ENCODE assay signal across 7 mouse cellular contexts in genomic region chr14:118088437-118089207, GRCm38 (mm10). TPM values are rescaled to one million over a fixed set of nuclear protein-coding genes. Genes with fewer than 3 reads are reported as not detected.
DNase-seq lines count a peak whose midpoint lies in the region; ATAC-seq and TF ChIP-seq lines count a peak whose summit lies in the region.

No protein-coding gene starts in this region.

- peak; percentile 59 for DNase-seq in 416B (ENCODE audit: low read depth)
- peak; percentile 63 for DNase-seq in lung, postnatal 36 days
- peak; percentile 18 for DNase-seq in testis, postnatal 14 days (ENCODE audit: low spot score)
- DNase-seq in spleen, postnatal 10 days (ENCODE audit: low spot score in 2 of 2), result no peak

- H3K4me2 ChIP-seq in hindbrain, embryonic 16.5 days (ENCODE audit: low read length), result peak overlapping the region; percentile 76

- peak overlapping the region; percentile 37 for H3K4me3 ChIP-seq in C2C12 (ENCODE audit: insufficient read depth, poor library complexity, severe bottlenecking)
- peak overlapping the region; percentile 64 for H3K4me3 ChIP-seq in hindbrain, embryonic 16.5 days (ENCODE audit: low read length)

- TF ChIP-seq CTCF in C2C12 (IDR thresholded peaks at IDR 0.05; ENCODE audit: control insufficient read depth, insufficient read depth, insufficient read length), result no peak

- peak overlapping the region; percentile 35 for H3K27ac ChIP-seq in hindbrain, embryonic 16.5 days (ENCODE audit: low read depth, low read length)

- no peaks in the 10 kb centered on the region for H3K9me3 ChIP-seq in hindbrain, embryonic 16.5 days (ENCODE audit: control insufficient read depth, low read length)

- peaks cover 6% of the 10 kb centered on the region for H3K27me3 ChIP-seq in C2C12 (ENCODE audit: control insufficient read depth, insufficient read depth, insufficient read length)
- H3K27me3 ChIP-seq in hindbrain, embryonic 16.5 days (replicated peaks; ENCODE audit: control insufficient read depth, insufficient read depth, low read length), result no peaks in the 10 kb centered on the region

- H3K9ac ChIP-seq in hindbrain, embryonic 16.5 days (ENCODE audit: low read depth, low read length), result peak overlapping the region; percentile 52

- no peaks in the 10 kb centered on the region for H3K79me2 ChIP-seq in C2C12 (ENCODE audit: control insufficient read depth, insufficient read depth)

- H3ac ChIP-seq in C2C12 (ENCODE audit: control insufficient read depth, insufficient read length, low read depth), result peak overlapping the region; percentile 8

- no peaks in the 10 kb centered on the region for H3K36me3 ChIP-seq in C2C12 (ENCODE audit: control insufficient read depth, insufficient read depth)
- H3K36me3 ChIP-seq in hindbrain, embryonic 16.5 days (ENCODE audit: control insufficient read depth, insufficient read depth, low read length), result no peaks in the 10 kb centered on the region

- peak; percentile 54; the same call in 1 of the 2 replicates for ATAC-seq in erythroblast, adult 5-6 weeks (replicated peaks; ENCODE audit: low FRiP score, poor library complexity, severe bottlenecking)
- peak; percentile 50 for ATAC-seq in hindbrain, embryonic 16.5 days

- WGBS in hindbrain, embryonic 16.5 days, result 4% methylated on average over 22 of the region's 22 CpGs

- peaks cover 7% of the 10 kb centered on the region; the same call in 1 of the 2 replicates for H3K4me1 ChIP-seq in hindbrain, embryonic 16.5 days (ENCODE audit: control insufficient read depth, insufficient read depth, low read depth, low read length)

- H3K79me3 ChIP-seq in C2C12 (ENCODE audit: low read depth), result no peaks in the 10 kb centered on the region

TF ChIP-seq in C2C12, 6 proteins besides CTCF, POLR2A, EP300 and RAD21:
- no peak for TF ChIP-seq USF1 (IDR thresholded peaks at IDR 0.05; ENCODE audit: low read depth)
- TF ChIP-seq MAX (IDR thresholded peaks at IDR 0.05), result no peak
- no peak for TF ChIP-seq MYOG (IDR thresholded peaks at IDR 0.05; ENCODE audit: control insufficient read depth, extremely low read depth, insufficient read length)
- no peak for TF ChIP-seq MYOD1 (IDR thresholded peaks at IDR 0.05; ENCODE audit: control insufficient read depth, insufficient read length, low read depth)
- no peak for TF ChIP-seq FOSL1 (IDR thresholded peaks at IDR 0.05; ENCODE audit: insufficient read depth, low read length, poor library complexity, severe bottlenecking)
- TF ChIP-seq CEBPB (IDR thresholded peaks at IDR 0.05; ENCODE audit: low read depth), result no peak

RNA-seq across cellular contexts. Expression of gene Dct, which starts 36.6 kb away (rescaled TPM):
- polyA plus RNA-seq in C2C12 (2012; fragmentation: generic; extraction: Trizol), result 0.04 TPM
- 0.38 TPM in 1 of 2 replicates, not detected in the other for total RNA-seq in erythroblast, adult 5-6 weeks (2015; ENCODE audit: low replicate concordance)
- total RNA-seq in erythroblast, adult 5-6 weeks (2017; ENCODE audit: low replicate concordance), result 0.09 and 0.42 TPM in 2 replicates
- 0.57 and 0.70 TPM in 2 replicates for polyA plus RNA-seq in hindbrain, embryonic 16.5 days (2015; fragmentation: Nextera tagmentation; extraction: Ambion mirVana)

RNA-seq across cellular contexts. Expression of gene Tgds, which starts 43.9 kb away (rescaled TPM):
- polyA plus RNA-seq in C2C12 (2012; fragmentation: generic; extraction: Trizol), result 13.7 TPM
- 3.3 and 5.6 TPM in 2 replicates for total RNA-seq in erythroblast, adult 5-6 weeks (2015; ENCODE audit: low replicate concordance)
- 3.2 and 10.6 TPM in 2 replicates for total RNA-seq in erythroblast, adult 5-6 weeks (2017; ENCODE audit: low replicate concordance)
- 15.3 and 16.1 TPM in 2 replicates for polyA plus RNA-seq in hindbrain, embryonic 16.5 days (2015; fragmentation: Nextera tagmentation; extraction: Ambion mirVana)

RNA-seq across cellular contexts. Expression of gene Gpr180, which starts 48.3 kb away (rescaled TPM):
- 24.4 TPM for polyA plus RNA-seq in C2C12 (2012; fragmentation: generic; extraction: Trizol)
- 6.1 TPM in 1 of 2 replicates, not detected in the other for total RNA-seq in erythroblast, adult 5-6 weeks (2015; ENCODE audit: low replicate concordance)
- total RNA-seq in erythroblast, adult 5-6 weeks (2017; ENCODE audit: low replicate concordance), result 1.3 and 2.0 TPM in 2 replicates
- 49.4 and 49.8 TPM in 2 replicates for polyA plus RNA-seq in hindbrain, embryonic 16.5 days (2015; fragmentation: Nextera tagmentation; extraction: Ambion mirVana)

Comparison
In these comparisons a context has a peak if more than half of its experiments do, and no peak if none do; other contexts are left out.
1. DNase-seq: peak in 416B (single experiment), lung, postnatal 36 days (single experiment) and testis, postnatal 14 days (single experiment); none in spleen, postnatal 10 days (0 of 2).